22 mouse cellular contexts compared by ENCODE assay signal in the genomic region with DNA sequence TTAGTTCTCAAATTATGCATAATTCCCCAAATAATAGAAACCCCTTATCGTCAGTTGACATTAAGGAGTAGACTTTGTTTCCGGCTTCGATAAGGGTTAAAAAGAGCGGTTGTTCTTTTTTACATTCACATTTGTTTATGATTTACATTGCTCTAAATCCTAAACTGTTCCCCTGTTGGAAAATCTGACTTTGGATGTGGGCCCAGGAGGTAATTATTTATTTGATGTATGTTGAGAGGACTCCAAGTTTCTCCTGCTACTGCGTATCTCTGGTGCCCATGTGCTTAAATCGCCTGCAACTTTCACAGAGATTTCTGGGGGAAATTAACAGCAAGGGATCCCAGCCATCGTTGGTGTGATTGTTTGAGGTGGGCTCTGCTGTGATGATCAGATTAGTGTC. TPM values are rescaled to one million over a fixed set of nuclear protein-coding genes. Genes with fewer than 3 reads are reported as not detected.
"Had no signal": no experiment of that assay in that cellular context is flagged by ENCODE, and none has a peak within 500 bp of the region (broad histone marks: within the 10 kb centered on the region; RNA-seq: fewer than 3 reads in every experiment).

No protein-coding gene starts in this region.

- H3K36me3 ChIP-seq: liver, embryonic 15.5 days; lung, embryonic 15.5 days; midbrain, embryonic 13.5 days; midbrain, embryonic 15.5 days; neural tube, embryonic 13.5 days; neural tube, embryonic 15.5 days had no signal

- H3K4me3 ChIP-seq: liver, embryonic 15.5 days; lung, embryonic 15.5 days; megakaryocyte, embryonic 14.5 days; midbrain, embryonic 13.5 days; midbrain, embryonic 15.5 days; myocyte; neural tube, embryonic 13.5 days; neural tube, embryonic 15.5 days had no signal

- H3K27me3 ChIP-seq: liver, embryonic 15.5 days; lung, embryonic 15.5 days; megakaryocyte, embryonic 14.5 days; midbrain, embryonic 13.5 days; midbrain, embryonic 15.5 days; neural tube, embryonic 13.5 days; neural tube, embryonic 15.5 days had no signal

- H3K4me2 ChIP-seq: liver, embryonic 15.5 days; lung, embryonic 15.5 days; midbrain, embryonic 11.5 days; midbrain, embryonic 13.5 days; midbrain, embryonic 15.5 days; neural tube, embryonic 13.5 days; neural tube, embryonic 15.5 days had no signal

- DNase-seq: liver, postnatal 0 days; lung, postnatal 14 days; lung, postnatal 36 days; retina, postnatal 1 day; right cerebral cortex, adult 18-20 months; right cerebral cortex, postnatal 25 days; right cerebral cortex, postnatal 4 days; spleen, adult 18-20 months; thymus, adult 18-20 months; thymus, postnatal 14 days; thymus, postnatal 36 days had no signal

- H3K9me3 ChIP-seq: liver, embryonic 15.5 days; lung, embryonic 15.5 days; megakaryocyte, embryonic 14.5 days; midbrain, embryonic 13.5 days; midbrain, embryonic 15.5 days; neural tube, embryonic 13.5 days; neural tube, embryonic 15.5 days had no signal

- H3K9ac ChIP-seq: liver, embryonic 15.5 days; liver, postnatal 0 days; lung, embryonic 15.5 days; midbrain, embryonic 13.5 days; midbrain, embryonic 15.5 days; neural tube, embryonic 13.5 days; neural tube, embryonic 15.5 days had no signal

- ATAC-seq: lung, postnatal 0 days; midbrain, embryonic 15.5 days had no signal

- H3K4me1 ChIP-seq: liver, embryonic 15.5 days; megakaryocyte, embryonic 14.5 days had no signal

- H3K27ac ChIP-seq: liver, embryonic 15.5 days; lung, embryonic 15.5 days; macrophage; midbrain, embryonic 13.5 days; midbrain, embryonic 15.5 days; neural tube, embryonic 13.5 days; neural tube, embryonic 15.5 days had no signal

RNA-seq across cellular contexts. Expression of gene Cps1, which starts 59.4 kb away (rescaled TPM):
- polyA plus RNA-seq: macrophage had no signal
